Mouse (Mus musculus): ENCODE measurements around the gene Olfr722. TPM values are rescaled to one million over a fixed set of nuclear protein-coding genes. Genes with fewer than 3 reads are reported as not detected.
"Not testable (repeated sequence)": the region's sequence is repeated elsewhere in the genome, so short reads cannot be mapped to it uniquely, and the experiment has no call there.

Olfr722 gene
- polyA plus RNA-seq (2015; fragmentation: Nextera tagmentation; extraction: Ambion mirVana) = not detected in 2 replicates

DNA sequence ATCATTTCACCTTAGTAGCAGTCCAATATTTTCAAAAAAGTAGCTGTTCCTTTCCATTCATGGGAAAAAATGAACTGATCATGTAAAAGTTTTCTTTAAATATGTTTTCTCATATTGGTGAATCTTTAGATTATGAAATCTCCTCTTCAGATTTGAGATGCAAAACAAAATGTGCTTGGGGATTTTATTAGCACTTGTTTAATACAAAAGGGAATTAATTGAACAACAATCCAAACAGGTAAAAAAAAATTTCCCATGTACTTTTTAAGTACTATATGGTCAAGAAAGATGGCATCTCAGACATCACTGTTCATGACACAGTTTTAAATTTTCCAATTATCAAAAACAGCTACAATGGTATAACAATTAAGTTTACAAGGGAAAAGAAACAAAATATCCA lies at the start of gene Olfr722:
Olfr722 (minus strand) TSS at position 101 of the 400 bp plus-strand sequence.
- no peak within 1 kb of the TSS for H3K4me3 ChIP-seq
- H3K27me3 ChIP-seq = no peaks in the 10 kb centered on the region
- no peaks in the 10 kb centered on the region for H3K4me1 ChIP-seq (replicated peaks)
- ATAC-seq (ENCODE audit: low FRiP score, low read depth) = no peak
- no peaks in the 10 kb centered on the region for H3K9me3 ChIP-seq
- H3K9ac ChIP-seq = no peak within 1 kb of the TSS
- H3K4me2 ChIP-seq = no peak within 1 kb of the TSS
- H3K36me3 ChIP-seq = no peaks in the 10 kb centered on the region
- H3K27ac ChIP-seq (replicated peaks) = no peak within 1 kb of the TSS

DNA sequence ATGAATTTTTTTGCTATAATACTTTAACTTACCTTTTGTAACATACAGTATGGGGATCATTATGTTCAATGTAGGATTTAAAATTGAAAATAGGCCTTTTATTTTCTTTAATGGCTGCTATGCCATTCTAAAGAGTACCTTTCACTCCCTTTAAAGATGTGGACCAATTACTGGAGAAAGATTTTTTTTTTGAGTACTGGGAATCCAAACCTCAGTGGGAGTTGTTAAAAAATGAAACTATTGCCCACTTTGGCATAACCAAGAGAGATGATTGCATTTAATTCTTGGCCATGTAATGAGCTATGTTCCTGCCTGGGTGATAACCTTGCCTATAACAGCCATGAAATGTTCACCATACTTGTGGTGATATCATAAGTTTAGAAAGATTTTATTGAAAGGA lies 29.9 kb upstream of the Olfr722 start, which contains the start of gene Olfr723:
Olfr723 (minus strand) TSS at position 101 of the 400 bp plus-strand sequence.
- not testable (repeated sequence) for H3K9ac ChIP-seq; H3K36me3 ChIP-seq; H3K27me3 ChIP-seq; ATAC-seq (ENCODE audit: low FRiP score, low read depth); H3K4me1 ChIP-seq (replicated peaks); H3K4me3 ChIP-seq; H3K27ac ChIP-seq (replicated peaks); H3K4me2 ChIP-seq; H3K9me3 ChIP-seq

DNA sequence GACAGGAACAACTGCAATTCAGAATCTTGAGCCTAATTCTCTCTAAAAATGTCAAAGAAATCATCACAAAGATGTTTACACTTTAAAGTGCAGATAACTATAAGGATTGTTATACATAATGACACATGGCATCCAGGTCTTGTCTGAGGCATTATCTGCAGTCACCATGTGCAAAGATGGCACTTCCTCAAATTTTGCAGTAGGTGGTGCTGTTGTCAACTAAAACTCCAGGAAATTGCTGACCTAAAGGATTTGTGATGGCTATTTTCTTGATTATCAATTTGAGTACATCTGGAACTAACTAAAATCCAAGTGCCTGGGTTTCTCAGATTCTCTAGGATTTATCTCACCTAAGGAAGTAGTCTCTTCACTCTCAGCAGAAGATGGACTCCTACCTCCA lies 41.4 kb downstream of the Olfr722 start:
- Histone ChIP-seq H3K9ac (no peak overlapping the region), H3K4me2 (no peak overlapping the region), H3K9me3 (no peaks in the 10 kb centered on the region), H3K4me1 (replicated peaks) (no peaks in the 10 kb centered on the region), H3K27me3 (no peaks in the 10 kb centered on the region), H3K27ac (replicated peaks) (no peak overlapping the region), H3K36me3 (no peaks in the 10 kb centered on the region), H3K4me3 (no peak overlapping the region)
- no peak for ATAC-seq (ENCODE audit: low FRiP score, low read depth)

Other genes with a start within 250 kb of the Olfr722 start
- 23.5 and 24.0 TPM in 2 replicates for gene Armh4, start 118.6 kb downstream of the Olfr722 start, polyA plus RNA-seq (2015; fragmentation: Nextera tagmentation; extraction: Ambion mirVana)
- gene Olfr723, start 29.8 kb upstream of the Olfr722 start, polyA plus RNA-seq (2015; fragmentation: Nextera tagmentation; extraction: Ambion mirVana) = not detected in 2 replicates
- not detected in 2 replicates for gene Olfr724, start 61.3 kb upstream of the Olfr722 start, polyA plus RNA-seq (2015; fragmentation: Nextera tagmentation; extraction: Ambion mirVana)
- not detected in 2 replicates for gene Olfr725, start 138.4 kb upstream of the Olfr722 start, polyA plus RNA-seq (2015; fragmentation: Nextera tagmentation; extraction: Ambion mirVana)
- gene Olfr726, start 189.0 kb upstream of the Olfr722 start, polyA plus RNA-seq (2015; fragmentation: Nextera tagmentation; extraction: Ambion mirVana) = not detected in 2 replicates
- not detected in 2 replicates for gene Olfr727, start 221.2 kb upstream of the Olfr722 start, polyA plus RNA-seq (2015; fragmentation: Nextera tagmentation; extraction: Ambion mirVana)
- 0.03 TPM in 1 of 2 replicates, not detected in the other for gene Olfr728, start 240.7 kb upstream of the Olfr722 start, polyA plus RNA-seq (2015; fragmentation: Nextera tagmentation; extraction: Ambion mirVana)

All from hindbrain, embryonic 15.5 days (tissue).